Mouse (Mus musculus): Measurements from ENCODE around the gene Gm10142. TPM values are rescaled to one million over a fixed set of nuclear protein-coding genes. Genes with fewer than 3 reads are reported as not detected.
"Not testable (repeated sequence)": the region's sequence is repeated elsewhere in the genome, so short reads cannot be mapped to it uniquely, and the experiment has no call there.

The Gm10142 gene
- polyA plus RNA-seq, 1 experiment: not detected

DNA sequence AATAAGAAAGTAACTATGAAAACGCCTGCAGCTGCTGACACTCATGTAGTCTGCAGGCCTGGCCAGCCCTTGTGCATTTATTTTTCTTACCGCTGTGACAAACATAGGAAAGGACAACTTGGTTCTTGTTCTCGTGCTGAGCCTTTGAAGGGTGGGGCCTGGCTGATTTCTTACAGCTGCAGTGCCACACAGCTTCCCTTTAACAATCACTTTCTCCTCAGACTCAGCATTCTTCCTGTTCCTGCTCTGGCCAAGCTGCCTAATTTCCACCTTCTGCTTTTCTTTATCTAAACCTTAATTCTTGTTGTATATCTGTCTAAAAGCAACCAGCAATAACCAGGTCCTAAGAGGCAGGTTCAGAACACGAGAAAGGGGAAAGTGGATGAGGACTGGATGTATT, 1.9 kb upstream of the Gm10142 start:
- no peak overlapping the region; the same call in 1 of the 2 replicates for H3K27ac ChIP-seq (replicated peaks; ENCODE audit: low read depth, low read length)
- H3K4me1 ChIP-seq (ENCODE audit: control insufficient read depth, insufficient read depth, insufficient read length, low read length): no peaks in the 10 kb centered on the region
- no peak overlapping the region for H3K4me3 ChIP-seq (ENCODE audit: insufficient read depth, low read depth, low read length)

DNA sequence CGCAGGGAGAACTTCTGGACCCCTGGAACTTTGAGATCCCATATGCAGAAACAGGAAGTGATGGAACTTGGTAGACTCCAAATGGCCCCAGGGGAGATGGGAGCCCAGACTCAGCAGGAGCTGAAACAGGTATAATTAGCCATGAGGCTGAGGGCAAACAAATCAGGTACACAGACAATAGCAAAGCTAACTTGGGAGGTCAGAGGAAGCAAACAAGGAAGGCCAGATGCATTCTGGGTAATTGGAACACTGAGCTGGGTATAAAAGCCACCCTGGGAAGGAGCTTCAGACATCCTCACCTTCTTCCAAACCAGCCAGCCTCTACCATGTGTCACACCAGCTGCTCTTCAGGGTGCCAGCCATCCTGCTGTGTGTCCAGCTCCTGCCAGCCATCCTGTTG, 4.7 kb downstream of the Gm10142 start, which contains the start of gene Krtap12-1:
TSS of gene Krtap12-1 (plus strand) at position 301 of the 400 bp plus-strand sequence.
- H3K27ac ChIP-seq (replicated peaks; ENCODE audit: low read depth, low read length); H3K4me1 ChIP-seq (ENCODE audit: control insufficient read depth, insufficient read depth, insufficient read length, low read length); H3K4me3 ChIP-seq (ENCODE audit: insufficient read depth, low read depth, low read length): not testable (repeated sequence)

DNA sequence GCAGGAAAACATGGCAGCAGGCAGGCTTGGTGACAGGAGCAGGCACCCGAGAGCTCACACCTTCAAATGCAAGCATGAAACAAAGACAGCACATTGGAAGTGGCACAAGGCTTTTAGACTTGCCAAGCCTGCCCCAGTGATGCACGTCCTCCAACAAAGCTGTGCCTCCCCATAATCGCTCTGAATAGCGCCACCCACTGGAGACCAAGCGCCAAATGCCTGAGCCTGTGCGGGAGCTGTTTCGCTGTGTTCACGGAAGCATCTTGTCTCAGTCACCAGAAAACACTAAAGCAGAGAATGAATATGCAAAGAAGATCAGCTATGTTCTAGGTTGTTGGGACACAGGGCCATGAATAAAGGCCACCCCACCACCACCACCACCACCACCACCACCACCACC, 9.2 kb downstream of the Gm10142 start:
- H3K4me3 ChIP-seq (ENCODE audit: insufficient read depth, low read depth, low read length): no peak overlapping the region

DNA sequence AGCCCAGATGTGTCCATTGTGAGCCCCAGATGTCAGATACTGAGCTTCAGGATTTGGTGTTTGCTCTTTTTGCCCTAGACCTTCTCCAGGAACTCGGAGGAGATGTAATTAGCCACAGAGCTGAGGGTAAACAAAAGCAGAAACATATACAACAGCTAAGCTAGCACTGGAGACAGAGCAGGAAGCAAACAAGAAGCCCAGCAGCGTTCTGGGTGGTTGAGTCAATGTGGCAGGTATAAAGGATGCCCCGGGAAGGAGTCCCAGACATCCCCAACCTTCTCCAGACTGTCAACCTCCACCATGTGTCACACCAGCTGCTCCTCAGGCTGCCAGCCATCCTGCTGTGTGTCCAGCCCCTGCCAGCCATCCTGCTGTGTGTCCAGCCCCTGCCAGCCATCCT, 10.6 kb downstream of the Gm10142 start, which contains the start of gene Gm10100:
TSS of gene Gm10100 (plus strand) at position 301 of the 400 bp plus-strand sequence.
- Histone ChIP-seq H3K27ac (replicated peaks; ENCODE audit: low read depth, low read length) (no peak within 1 kb of the TSS), H3K4me3 (ENCODE audit: insufficient read depth, low read depth, low read length) (no peak within 1 kb of the TSS), H3K4me1 (ENCODE audit: control insufficient read depth, insufficient read depth, insufficient read length, low read length) (no peaks in the 10 kb centered on the region)

More for the DNA sequence above, 9.2 kb downstream of the Gm10142 start:
- no peak overlapping the region for H3K27ac ChIP-seq (replicated peaks; ENCODE audit: low read depth, low read length)
- H3K4me1 ChIP-seq (ENCODE audit: control insufficient read depth, insufficient read depth, insufficient read length, low read length): no peaks in the 10 kb centered on the region

DNA sequence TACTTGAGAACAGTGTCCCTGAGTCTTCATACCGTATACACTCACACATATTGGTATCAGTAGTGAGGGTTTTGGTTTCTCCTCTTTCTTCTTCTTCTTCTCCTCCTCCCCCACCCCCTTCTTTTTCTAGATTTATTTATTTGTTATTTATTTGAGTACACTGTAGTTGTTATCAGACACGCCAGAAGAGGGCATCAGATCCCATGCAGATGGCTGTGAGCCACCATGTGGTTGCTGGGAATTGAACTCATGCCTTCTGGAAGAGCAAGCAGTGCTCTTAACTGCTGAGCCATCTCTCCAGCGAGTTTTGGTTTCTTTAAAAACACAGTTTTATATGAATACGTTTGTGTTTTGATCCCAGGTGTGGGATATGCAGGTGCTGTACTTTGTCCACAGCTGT, 12.7 kb downstream of the Gm10142 start:
- H3K4me3 ChIP-seq (ENCODE audit: insufficient read depth, low read depth, low read length): no peak overlapping the region
- no peak overlapping the region for H3K27ac ChIP-seq (replicated peaks; ENCODE audit: low read depth, low read length)
- no peaks in the 10 kb centered on the region for H3K4me1 ChIP-seq (ENCODE audit: control insufficient read depth, insufficient read depth, insufficient read length, low read length)

DNA sequence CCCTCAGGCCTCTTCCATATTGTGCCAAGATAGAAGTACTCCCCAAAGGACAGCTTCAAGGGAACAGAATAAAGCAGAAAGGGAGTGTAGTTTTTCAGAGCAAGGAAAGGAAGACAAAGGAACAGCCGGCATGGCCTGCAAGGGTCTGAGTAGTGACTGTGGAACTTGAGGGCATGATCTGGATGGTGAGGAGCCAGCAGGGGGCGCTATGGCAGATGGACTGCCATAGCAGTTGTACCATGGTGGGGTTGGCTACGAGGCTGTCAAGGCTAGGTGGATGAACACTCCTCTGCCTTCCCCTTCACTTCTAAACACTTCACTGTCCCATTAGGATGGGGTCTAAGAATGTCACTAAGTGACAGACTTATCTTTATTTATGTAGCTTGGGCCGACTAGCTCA, 13.6 kb downstream of the Gm10142 start:
- no peaks in the 10 kb centered on the region for H3K4me1 ChIP-seq (ENCODE audit: control insufficient read depth, insufficient read depth, insufficient read length, low read length)
- no peak overlapping the region for H3K27ac ChIP-seq (replicated peaks; ENCODE audit: low read depth, low read length)
- no peak overlapping the region for H3K4me3 ChIP-seq (ENCODE audit: insufficient read depth, low read depth, low read length)

DNA sequence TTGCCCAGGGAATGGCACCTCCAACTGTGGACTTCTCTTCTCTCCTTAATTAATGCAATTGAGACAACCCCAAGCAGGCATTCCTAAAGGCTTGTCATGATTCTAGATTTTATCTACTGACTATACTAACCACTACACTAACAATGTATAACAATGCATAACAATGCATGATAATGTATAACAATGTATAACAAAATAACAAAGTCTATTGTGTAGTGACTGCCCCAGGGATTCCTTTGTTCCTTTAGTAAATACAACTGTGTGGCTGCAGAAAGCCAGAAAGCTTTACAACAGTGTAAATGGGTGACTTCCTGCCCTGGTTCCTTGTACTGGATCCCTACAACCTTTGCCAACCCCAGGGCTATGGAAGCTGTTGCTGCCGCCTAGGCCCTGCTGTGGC, 20.3 kb downstream of the Gm10142 start:
- H3K27ac ChIP-seq (replicated peaks; ENCODE audit: low read depth, low read length): no peak overlapping the region

DNA sequence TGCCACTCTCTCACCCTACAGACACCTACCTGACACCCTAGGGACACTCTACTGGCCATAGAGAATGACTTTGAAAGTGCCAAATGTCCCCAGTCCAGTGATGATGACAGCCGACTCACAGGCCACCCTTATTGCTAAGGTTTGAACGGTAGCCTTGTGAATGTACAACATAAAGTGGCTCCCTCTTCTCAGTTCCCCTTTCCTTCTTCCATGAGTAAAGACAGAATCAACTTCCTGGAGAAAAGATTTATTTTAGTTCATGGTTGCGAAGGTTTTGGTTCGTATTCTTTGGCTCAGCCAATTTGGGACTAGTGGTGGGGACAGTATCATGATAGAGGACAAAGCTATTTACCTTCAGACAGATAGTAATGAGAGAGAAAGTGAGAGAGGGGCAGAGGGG, 23.3 kb downstream of the Gm10142 start:
- H3K4me3 ChIP-seq (ENCODE audit: insufficient read depth, low read depth, low read length): no peak overlapping the region

More for the DNA sequence above, 20.3 kb downstream of the Gm10142 start:
- Histone ChIP-seq H3K4me1 (ENCODE audit: control insufficient read depth, insufficient read depth, insufficient read length, low read length) (no peaks in the 10 kb centered on the region), H3K4me3 (ENCODE audit: insufficient read depth, low read depth, low read length) (no peak overlapping the region)

DNA sequence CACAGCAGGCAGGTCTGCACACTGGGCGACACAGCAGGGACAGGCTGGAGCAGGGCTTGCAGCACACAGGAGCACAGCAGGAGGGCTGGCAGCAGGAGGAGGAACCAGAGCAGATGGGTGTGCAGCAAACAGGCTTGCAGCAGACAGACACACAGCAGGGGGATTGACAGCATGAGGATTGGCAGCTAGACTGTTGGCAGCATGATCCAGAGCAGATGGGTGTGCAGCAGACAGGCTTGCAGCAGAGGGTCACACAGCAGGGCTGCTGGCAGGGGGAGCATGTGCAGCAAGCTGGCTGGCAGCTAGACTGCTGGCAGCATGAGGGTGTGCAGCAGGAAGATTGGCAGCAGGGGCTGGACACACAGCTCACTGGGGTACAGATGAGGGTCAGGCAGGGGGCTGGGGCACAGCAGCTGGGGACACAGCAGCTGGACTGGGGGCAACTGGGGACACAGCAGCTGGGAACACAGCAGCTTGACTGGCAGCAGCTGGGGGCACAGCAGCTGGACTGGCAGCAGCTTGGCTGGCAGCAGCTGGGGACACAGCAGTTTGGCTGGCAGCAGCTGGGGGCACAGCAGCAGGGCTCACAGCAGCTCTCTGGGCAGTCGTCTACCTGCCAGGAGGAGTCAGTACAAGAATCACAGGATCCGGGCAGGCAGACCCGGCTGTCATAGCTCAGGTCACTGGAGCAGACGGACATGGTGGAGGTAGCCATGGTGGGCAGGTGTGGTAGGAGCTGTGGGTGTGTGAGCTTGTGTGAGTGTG, 26.5 kb downstream of the Gm10142 start, which contains the start of gene Gm18596:
TSS of gene Gm18596 (minus strand) at position 715 of the 765 bp plus-strand sequence.
- not testable (repeated sequence) for H3K4me3 ChIP-seq (ENCODE audit: insufficient read depth, low read depth, low read length); H3K4me1 ChIP-seq (ENCODE audit: control insufficient read depth, insufficient read depth, insufficient read length, low read length); H3K27ac ChIP-seq (replicated peaks; ENCODE audit: low read depth, low read length)

More for the DNA sequence above, 23.3 kb downstream of the Gm10142 start:
- H3K4me1 ChIP-seq (ENCODE audit: control insufficient read depth, insufficient read depth, insufficient read length, low read length): no peaks in the 10 kb centered on the region
- no peak overlapping the region for H3K27ac ChIP-seq (replicated peaks; ENCODE audit: low read depth, low read length)

DNA sequence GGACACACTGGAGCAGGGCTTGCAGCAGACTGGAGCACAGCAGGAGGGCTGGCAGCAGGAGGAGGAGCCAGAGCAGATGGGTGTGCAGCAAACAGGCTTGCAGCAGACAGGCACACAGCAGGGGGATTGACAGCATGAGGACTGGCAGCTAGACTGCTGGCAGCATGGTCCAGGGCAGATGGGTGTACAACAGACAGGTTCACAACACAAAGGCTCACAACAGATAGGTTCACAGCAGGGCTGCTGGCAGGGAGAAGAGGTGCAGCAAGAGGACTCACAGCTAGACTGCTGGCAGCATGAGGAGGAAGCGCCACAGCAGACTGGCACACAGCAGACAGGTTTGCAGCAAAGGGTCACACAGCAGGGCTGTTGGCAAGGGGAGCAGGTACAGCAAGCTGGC, 35.1 kb downstream of the Gm10142 start:
- H3K4me1 ChIP-seq (ENCODE audit: control insufficient read depth, insufficient read depth, insufficient read length, low read length); H3K4me3 ChIP-seq (ENCODE audit: insufficient read depth, low read depth, low read length); H3K27ac ChIP-seq (replicated peaks; ENCODE audit: low read depth, low read length): not testable (repeated sequence)

DNA sequence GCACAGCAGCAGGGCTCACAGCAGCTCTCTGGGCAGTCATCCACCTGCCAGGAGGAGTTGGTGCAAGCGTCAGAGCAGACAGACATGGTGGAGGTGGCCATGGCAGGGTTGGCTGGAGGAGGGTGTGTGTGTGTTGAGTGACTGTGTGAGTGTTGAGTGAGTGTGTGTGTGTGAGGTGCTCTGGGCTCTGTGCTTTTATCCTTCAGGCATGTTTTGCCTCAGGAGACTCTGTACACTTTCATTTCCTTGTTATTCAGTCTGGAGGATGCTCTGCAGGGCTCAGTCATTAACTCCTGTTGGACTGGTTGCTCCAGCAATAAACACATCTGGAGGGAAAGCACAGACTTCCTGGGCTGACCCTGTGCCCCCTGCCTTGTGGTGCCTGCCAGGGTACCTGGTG, 35.6 kb downstream of the Gm10142 start, which contains the start of gene Gm9736:
TSS of gene Gm9736 (minus strand) at position 101 of the 400 bp plus-strand sequence.
- not testable (repeated sequence) for H3K4me3 ChIP-seq (ENCODE audit: insufficient read depth, low read depth, low read length); H3K27ac ChIP-seq (replicated peaks; ENCODE audit: low read depth, low read length); H3K4me1 ChIP-seq (ENCODE audit: control insufficient read depth, insufficient read depth, insufficient read length, low read length)

DNA sequence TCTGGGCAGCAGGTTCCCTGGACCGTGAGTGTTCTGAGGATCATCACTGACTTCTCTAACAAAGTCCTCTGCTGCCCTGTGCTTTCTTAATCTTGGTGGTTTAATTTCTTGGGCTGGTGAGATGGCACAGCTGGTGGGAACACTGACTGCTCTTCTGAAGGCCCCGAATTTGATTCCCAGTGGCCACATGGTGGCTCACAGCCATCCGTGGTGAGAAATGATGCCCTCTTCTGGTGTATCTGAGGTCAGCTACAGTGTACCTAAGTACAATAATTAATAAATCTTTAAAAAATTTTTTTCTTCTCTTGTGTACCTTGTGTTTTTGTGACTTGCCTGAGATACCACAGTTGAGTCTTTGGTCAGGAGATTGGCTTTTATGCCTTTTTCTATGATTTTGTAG, 36.7 kb downstream of the Gm10142 start:
- not testable (repeated sequence) for H3K4me1 ChIP-seq (ENCODE audit: control insufficient read depth, insufficient read depth, insufficient read length, low read length); H3K4me3 ChIP-seq (ENCODE audit: insufficient read depth, low read depth, low read length); H3K27ac ChIP-seq (replicated peaks; ENCODE audit: low read depth, low read length)

DNA sequence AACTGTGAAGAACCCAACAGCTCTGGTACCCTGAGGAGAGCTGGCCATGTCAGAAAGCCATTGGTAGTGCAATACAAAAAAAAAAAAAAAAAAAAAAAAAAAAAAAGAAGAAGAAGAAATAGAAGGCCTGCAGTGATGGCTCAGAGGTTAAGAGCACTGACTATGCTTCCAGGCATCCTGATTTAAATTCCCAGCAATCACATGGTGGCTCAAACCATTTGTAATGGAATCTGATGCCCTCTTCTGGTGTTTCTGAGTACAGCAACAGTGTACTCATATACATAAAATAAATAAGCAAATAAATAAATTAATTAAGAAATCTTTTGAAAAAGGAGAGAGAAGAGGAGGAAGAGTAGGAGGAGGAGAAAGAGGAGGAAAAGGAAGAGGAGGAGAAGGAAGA, 37.8 kb downstream of the Gm10142 start:
- no peaks in the 10 kb centered on the region for H3K4me1 ChIP-seq (ENCODE audit: control insufficient read depth, insufficient read depth, insufficient read length, low read length)
- H3K27ac ChIP-seq (replicated peaks; ENCODE audit: low read depth, low read length): no peak overlapping the region
- H3K4me3 ChIP-seq (ENCODE audit: insufficient read depth, low read depth, low read length): no peak overlapping the region

DNA sequence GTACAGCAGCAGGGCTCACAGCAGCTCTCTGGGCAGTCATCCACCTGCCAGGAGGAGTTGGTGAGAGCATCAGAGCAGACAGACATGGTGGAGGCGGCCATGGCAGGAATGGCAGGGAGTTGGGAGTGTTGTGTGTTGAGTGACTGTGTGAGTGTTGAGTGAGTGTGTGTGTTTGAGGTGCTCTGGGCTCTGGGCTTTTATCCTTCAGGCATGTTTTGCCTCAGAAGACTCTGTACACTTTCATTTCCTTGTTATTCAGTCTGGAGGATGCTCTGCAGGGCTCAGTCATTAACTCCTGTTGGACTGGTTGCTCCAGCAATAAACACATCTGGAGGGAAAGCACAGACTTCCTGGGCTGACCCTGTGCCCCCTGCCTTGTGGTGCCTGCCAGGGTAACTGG, 44.0 kb downstream of the Gm10142 start, which contains the start of gene Gm3233:
TSS of gene Gm3233 (minus strand) at position 101 of the 400 bp plus-strand sequence.
- H3K27ac ChIP-seq (replicated peaks; ENCODE audit: low read depth, low read length); H3K4me3 ChIP-seq (ENCODE audit: insufficient read depth, low read depth, low read length); H3K4me1 ChIP-seq (ENCODE audit: control insufficient read depth, insufficient read depth, insufficient read length, low read length): not testable (repeated sequence)

Data from brown adipose tissue, adult 24 weeks (tissue).